Mouse (Mus musculus) stomach, embryonic 14.5 days (tissue): ENCODE measurements around the gene Ccser2. TPM values are rescaled to one million over a fixed set of nuclear protein-coding genes. Genes with fewer than 3 reads are reported as not detected.

Experiments used
- ATAC-seq: fragments of 200-750 bp; cut with Nextera tagmentation; 2 replicates; pipeline ENCODE4 v1.8.0; 2017; ENCODE audit warnings: low read depth, moderate TSS enrichment; ENCODE audit not compliant: insufficient number of reproducible peaks, insufficient read depth, low FRiP score
- H3K27ac ChIP-seq: fragments of 300-500 bp; sonication (generic); 2 replicates; pipeline ENCODE4 v1.5.1; 2014; ENCODE audit warnings: mild to moderate bottlenecking, low read length, moderate library complexity, mixed read lengths
- H3K27me3 ChIP-seq: fragments of 300-500 bp; sonication (generic); 2 replicates; pipeline ENCODE4 v1.6.1; 2014; ENCODE audit warnings: low read length, control low read depth, mixed read lengths; ENCODE audit not compliant: control insufficient read depth, insufficient read depth
- H3K36me3 ChIP-seq: fragments of 300-500 bp; sonication (generic); 2 replicates; pipeline ENCODE4 v1.6.1; 2014; ENCODE audit warnings: mild to moderate bottlenecking, control low read depth, low read length, moderate library complexity, mixed read lengths; ENCODE audit not compliant: control insufficient read depth, insufficient read depth
- H3K4me1 ChIP-seq: fragments of 300-500 bp; sonication (generic); 2 replicates; pipeline ENCODE4 v1.6.1; 2014; ENCODE audit warnings: low read length, control low read depth, mixed read lengths; ENCODE audit not compliant: control insufficient read depth, insufficient read depth
- H3K4me2 ChIP-seq: fragments of 300-500 bp; sonication (generic); replicated peaks from 2 replicates; pipeline ENCODE4 v1.6.1; 2014; ENCODE audit warnings: low read depth, low read length, control low read depth
- H3K4me3 ChIP-seq: fragments of 300-500 bp; sonication (generic); 2 replicates; pipeline ENCODE4 v1.5.1; 2014; ENCODE audit warnings: low read depth, low read length, control low read depth
- H3K9ac ChIP-seq: fragments of 300-500 bp; sonication (generic); replicated peaks from 2 replicates; pipeline ENCODE4 v1.6.1; 2014; ENCODE audit warnings: low read depth, mild to moderate bottlenecking, control low read depth, low read length, moderate library complexity, mixed read lengths
- H3K9me3 ChIP-seq: fragments of 300-500 bp; sonication (generic); 2 replicates; pipeline ENCODE4 v1.6.1; 2016; ENCODE audit warnings: low read depth, low read length, control low read depth; ENCODE audit not compliant: control insufficient read depth
- WGBS: fragments of 180-500 bp; shearing (Covaris S2); extraction: QIAGEN DNeasy Blood & Tissue Kit; methylation state at CpG from one replicate; pipeline ENCODE4 v1.1.7; 2014; 5-methylcytosine and 5-hydroxymethylcytosine counted together
- polyA plus RNA-seq: library from polyadenylated mRNA; unstranded; fragments of >200 nt; fragmentation: Nextera tagmentation; extraction: Ambion mirVana; gene quantifications from 2 replicates; pipeline ENCODE4 v1.2.1, GENCODE M21; 2014

Ccser2 gene
- polyA plus RNA-seq, 1 experiment from 2014 or later: 31.8 TPM

GRCm38 (mm10) chr14:36905809-36906522 lies 62.6 kb downstream of the Ccser2 start:
- H3K4me3 ChIP-seq: no peak overlapping the region
- no peaks in the 10 kb centered on the region for H3K9me3 ChIP-seq
- no peak for ATAC-seq
- H3K27ac ChIP-seq: no peak overlapping the region
- H3K36me3 ChIP-seq: no peaks in the 10 kb centered on the region
- WGBS: 89% methylated on average over 8 of the region's 11 CpGs
- no peak overlapping the region for H3K4me2 ChIP-seq
- H3K4me1 ChIP-seq: no peaks in the 10 kb centered on the region
- no peaks in the 10 kb centered on the region for H3K27me3 ChIP-seq
- no peak overlapping the region for H3K9ac ChIP-seq

- ATAC-seq: no peak
- WGBS: 76% methylated on average over 1 of the region's 1 CpGs
- no peak overlapping the region for H3K4me3 ChIP-seq
Observed at GRCm38 (mm10) chr14:36904206-36904605, 64.4 kb downstream of the Ccser2 start.

GRCm38 (mm10) chr14:36900883-36901282 lies 67.7 kb downstream of the Ccser2 start:
- no peak overlapping the region for H3K4me3 ChIP-seq
- H3K36me3 ChIP-seq: no peaks in the 10 kb centered on the region
- no peaks in the 10 kb centered on the region for H3K4me1 ChIP-seq
- no peak for ATAC-seq
- no peak overlapping the region for H3K9ac ChIP-seq
- H3K27ac ChIP-seq: no peak overlapping the region
- no peaks in the 10 kb centered on the region for H3K9me3 ChIP-seq
- no peak overlapping the region for H3K4me2 ChIP-seq
- no peaks in the 10 kb centered on the region for H3K27me3 ChIP-seq

More at GRCm38 (mm10) chr14:36904206-36904605, 64.4 kb downstream of the Ccser2 start:
- Histone ChIP-seq H3K4me2 (no peak overlapping the region), H3K9me3 (no peaks in the 10 kb centered on the region), H3K27ac (no peak overlapping the region), H3K36me3 (no peaks in the 10 kb centered on the region), H3K9ac (no peak overlapping the region), H3K27me3 (no peaks in the 10 kb centered on the region), H3K4me1 (no peaks in the 10 kb centered on the region)

DNA sequence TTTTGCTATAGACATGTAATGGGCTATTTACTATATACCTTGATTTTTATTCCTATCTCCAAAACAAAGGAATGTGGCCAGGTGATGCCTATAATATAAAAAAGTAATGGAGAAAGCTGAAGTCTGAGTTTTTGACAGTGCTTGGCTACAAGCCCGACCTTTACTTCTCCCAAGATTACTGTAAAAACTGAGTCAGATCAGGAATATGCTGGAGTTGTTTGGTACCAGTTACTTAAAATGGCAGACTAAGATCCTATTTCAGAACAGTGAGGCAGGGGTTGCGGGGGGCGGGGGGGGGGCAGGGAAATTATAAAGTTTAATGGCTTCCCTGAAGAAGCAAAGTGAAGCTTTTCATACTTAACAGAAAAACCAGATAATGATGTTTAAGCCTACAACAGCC lies 73.9 kb downstream of the Ccser2 start:
- 77% methylated on average over 3 of the region's 3 CpGs for WGBS
- ATAC-seq: no peak

DNA sequence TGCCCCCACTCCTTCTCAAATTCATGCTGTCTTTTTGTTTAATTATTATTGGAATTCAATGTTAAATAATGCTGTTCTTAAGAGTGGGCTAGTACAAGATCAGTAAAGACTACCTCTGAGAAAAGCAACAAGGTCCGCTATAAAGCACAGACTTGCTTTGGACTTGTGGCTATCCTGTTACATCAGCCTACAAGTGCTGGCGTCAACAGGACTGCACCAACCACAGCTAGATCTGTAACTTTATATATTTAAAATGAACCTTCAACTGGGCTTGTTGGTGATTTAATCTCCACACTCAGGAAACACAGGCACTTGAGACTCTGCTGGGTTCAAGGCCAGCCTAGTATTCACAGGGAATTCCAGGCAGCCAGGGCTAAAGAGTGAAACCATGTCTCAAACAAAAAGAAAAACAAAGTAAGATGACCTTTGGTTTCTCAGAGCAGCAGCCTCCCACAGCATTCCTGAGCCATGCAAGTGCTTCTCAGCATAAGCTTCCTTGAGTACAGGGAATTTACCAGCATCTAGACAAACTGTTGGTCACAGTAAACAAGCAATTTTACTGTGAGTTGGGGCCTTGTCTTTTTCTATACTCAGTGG lies 75.7 kb downstream of the Ccser2 start:
- Histone ChIP-seq H3K36me3 (no peaks in the 10 kb centered on the region), H3K4me3 (no peak overlapping the region), H3K27me3 (no peaks in the 10 kb centered on the region), H3K27ac (no peak overlapping the region), H3K4me1 (no peaks in the 10 kb centered on the region), H3K9me3 (no peaks in the 10 kb centered on the region), H3K4me2 (no peak overlapping the region), H3K9ac (no peak overlapping the region)
- 72% methylated on average over 2 of the region's 2 CpGs for WGBS
- ATAC-seq: no peak

More for the DNA sequence above, 73.9 kb downstream of the Ccser2 start:
- no peaks in the 10 kb centered on the region for H3K36me3 ChIP-seq
- no peak overlapping the region for H3K4me2 ChIP-seq
- H3K27me3 ChIP-seq: no peaks in the 10 kb centered on the region
- no peak overlapping the region for H3K9ac ChIP-seq
- H3K9me3 ChIP-seq: no peaks in the 10 kb centered on the region
- H3K4me1 ChIP-seq: no peaks in the 10 kb centered on the region
- H3K4me3 ChIP-seq: no peak overlapping the region
- H3K27ac ChIP-seq: no peak overlapping the region

DNA sequence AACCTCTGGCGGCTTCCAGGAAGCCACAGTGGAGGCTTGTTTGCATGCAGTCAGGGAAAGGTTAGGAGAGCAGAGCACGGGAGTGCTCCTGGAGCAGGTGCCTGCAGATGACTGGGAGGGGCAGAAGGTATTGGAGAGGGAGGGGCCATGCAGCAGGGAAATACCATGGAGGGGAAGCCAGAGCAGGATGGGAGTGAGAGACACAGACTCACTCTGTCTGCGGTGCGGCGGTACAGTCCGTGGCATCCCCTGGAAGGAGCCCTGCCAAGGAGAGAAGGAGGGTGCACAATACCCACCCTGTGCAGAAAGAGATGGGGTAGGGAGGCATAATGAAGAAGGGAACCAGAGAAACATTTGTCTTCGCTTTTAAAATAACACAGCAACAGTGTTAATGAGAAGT lies 78.4 kb downstream of the Ccser2 start:
- H3K27me3 ChIP-seq: no peaks in the 10 kb centered on the region
- H3K27ac ChIP-seq: no peak overlapping the region
- H3K4me3 ChIP-seq: no peak overlapping the region
- no peaks in the 10 kb centered on the region for H3K9me3 ChIP-seq
- H3K9ac ChIP-seq: no peak overlapping the region
- H3K4me1 ChIP-seq: no peaks in the 10 kb centered on the region
- no peaks in the 10 kb centered on the region for H3K36me3 ChIP-seq
- H3K4me2 ChIP-seq: no peak overlapping the region
- WGBS: 71% methylated on average over 7 of the region's 7 CpGs
- no peak for ATAC-seq

DNA sequence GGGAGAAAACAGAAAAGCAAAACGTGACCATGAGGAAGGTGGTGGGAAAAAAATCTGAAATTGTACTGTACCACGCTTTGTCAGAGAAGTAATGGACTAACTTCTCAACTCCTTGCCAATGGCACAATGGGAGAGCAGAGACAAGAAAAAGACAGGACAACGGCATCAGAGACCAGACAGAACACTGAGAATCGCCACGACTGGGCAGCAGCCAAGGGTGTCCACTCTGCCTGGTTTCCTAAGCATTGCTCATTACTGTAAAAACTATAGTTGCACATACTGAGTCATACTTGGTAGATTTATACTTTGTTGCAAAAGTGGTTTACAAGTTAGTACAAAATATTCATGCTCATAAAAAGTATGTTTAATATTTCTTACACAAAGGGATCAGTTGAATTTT lies 82.9 kb downstream of the Ccser2 start:
- Histone ChIP-seq H3K27ac (no peak overlapping the region), H3K9me3 (no peaks in the 10 kb centered on the region), H3K4me3 (no peak overlapping the region), H3K4me2 (no peak overlapping the region), H3K4me1 (no peaks in the 10 kb centered on the region), H3K36me3 (no peaks in the 10 kb centered on the region), H3K9ac (no peak overlapping the region), H3K27me3 (no peaks in the 10 kb centered on the region)
- 86% methylated on average over 5 of the region's 5 CpGs for WGBS
- no peak for ATAC-seq

GRCm38 (mm10) chr14:36885117-36885516 lies 83.5 kb downstream of the Ccser2 start:
- no peaks in the 10 kb centered on the region for H3K9me3 ChIP-seq
- WGBS: 85% methylated on average over 1 of the region's 1 CpGs
- H3K4me1 ChIP-seq: no peaks in the 10 kb centered on the region

More at GRCm38 (mm10) chr14:36885117-36885516, 83.5 kb downstream of the Ccser2 start:
- no peak for ATAC-seq
- Histone ChIP-seq H3K27ac (no peak overlapping the region), H3K4me2 (no peak overlapping the region), H3K9ac (no peak overlapping the region), H3K27me3 (no peaks in the 10 kb centered on the region), H3K4me3 (no peak overlapping the region), H3K36me3 (no peaks in the 10 kb centered on the region)
